8 mouse cellular contexts compared by ENCODE assay signal in the genomic region with DNA sequence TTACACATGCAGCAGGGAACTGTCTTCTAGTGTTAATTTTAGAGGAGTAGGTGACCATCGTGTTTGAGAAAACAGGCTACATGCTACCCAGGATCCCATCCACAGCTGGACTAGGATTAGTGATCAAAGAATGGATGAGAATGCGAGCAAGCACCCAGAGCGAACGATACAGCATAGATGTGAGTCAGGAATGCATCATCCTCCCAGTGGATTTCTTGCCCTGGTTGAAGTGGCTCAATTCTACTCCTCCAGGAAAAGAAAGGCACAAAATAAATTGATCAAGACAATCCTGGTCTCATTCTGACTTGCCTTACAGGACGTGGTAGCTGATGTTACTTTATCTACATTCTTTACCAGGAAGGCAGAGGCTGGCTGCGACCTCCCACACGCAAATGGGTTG. TPM values are rescaled to one million over a fixed set of nuclear protein-coding genes. Genes with fewer than 3 reads are reported as not detected.
A peak's percentile ranks its signal among the peaks of the same experiment; 100 is the strongest.
DNase-seq lines count a peak whose midpoint lies in the region; ATAC-seq and TF ChIP-seq lines count a peak whose summit lies in the region.

Gene Scyl3, plus strand, starts transcription at position 255 of the 400 bp plus-strand sequence.

- TF ChIP-seq POLR2A in myocyte (IDR thresholded peaks at IDR 0.05; ENCODE audit: insufficient read length, low read depth) = no peak

- no peak for ATAC-seq in forebrain, embryonic 13.5 days

- TF ChIP-seq CTCF in layer of hippocampus, adult 2 months (conservative IDR thresholded peaks at IDR 0.05) = no peak

- WGBS in forebrain, embryonic 13.5 days = 66% methylated on average over 7 of the region's 7 CpGs

- H3ac ChIP-seq in myocyte (ENCODE audit: control insufficient read depth, insufficient read length) = peak within 1 kb of the TSS; percentile 62

- H3K4me2 ChIP-seq in forebrain, embryonic 13.5 days = peak within 1 kb of the TSS; percentile 82
- H3K4me2 ChIP-seq in myocyte (ENCODE audit: low read depth) = peak within 1 kb of the TSS; percentile 80

- H3K4me1 ChIP-seq in forebrain, embryonic 13.5 days = peaks cover 15% of the 10 kb centered on the region

- H3K9me3 ChIP-seq in forebrain, embryonic 13.5 days (replicated peaks) = no peaks in the 10 kb centered on the region

- peak within 1 kb of the TSS; percentile 71 for H3K4me3 ChIP-seq in layer of hippocampus, adult 2 months
- peak within 1 kb of the TSS; percentile 92 for H3K4me3 ChIP-seq in forebrain, embryonic 13.5 days
- peak within 1 kb of the TSS; percentile 54 for H3K4me3 ChIP-seq in myocyte

- H3K79me2 ChIP-seq in myocyte (ENCODE audit: control insufficient read depth, insufficient read depth) = peaks cover 7% of the 10 kb centered on the region

- H3K27me3 ChIP-seq in forebrain, embryonic 13.5 days = no peaks in the 10 kb centered on the region
- H3K27me3 ChIP-seq in myocyte (ENCODE audit: control insufficient read depth, insufficient read depth, insufficient read length) = no peaks in the 10 kb centered on the region

- H3K36me3 ChIP-seq in forebrain, embryonic 13.5 days (ENCODE audit: poor library complexity, severe bottlenecking) = peaks cover 8% of the 10 kb centered on the region
- no peaks in the 10 kb centered on the region for H3K36me3 ChIP-seq in myocyte (ENCODE audit: control insufficient read depth, insufficient read depth)

- peak within 1 kb of the TSS; percentile 93 for H3K9ac ChIP-seq in forebrain, embryonic 13.5 days

- DNase-seq in layer of hippocampus, adult 2 months (ENCODE audit: low spot score in 2 of 2) = no peak
- DNase-seq in layer of hippocampus, adult 9-11 months = no peak
- DNase-seq in adrenal gland, adult 2 months = peak; percentile 6
- peak in 1 of 2 experiments; percentile 12 for DNase-seq in left cerebral cortex, postnatal 14 days (ENCODE audit: low spot score in 2 of 2)
- no peak for DNase-seq in B cell, adult 2 months
- DNase-seq in frontal cortex, postnatal 25 days (ENCODE audit: low spot score in 2 of 2) = no peak

- intact Hi-C loops in left cerebral cortex, postnatal 14 days (cut with DNase I) = no loop called here

- H3K27ac ChIP-seq in layer of hippocampus, adult 2 months = peak within 1 kb of the TSS; percentile 97
- peak within 1 kb of the TSS; percentile 86 for H3K27ac ChIP-seq in forebrain, embryonic 13.5 days

TF ChIP-seq in myocyte, 11 proteins besides CTCF, POLR2A, EP300 and RAD21:
- TF ChIP-seq TCF3 (IDR thresholded peaks at IDR 0.05; ENCODE audit: insufficient read length, low read depth) (no peak), SRF (IDR thresholded peaks at IDR 0.05; ENCODE audit: control insufficient read depth, insufficient read length, low read depth) (no peak), REST (IDR thresholded peaks at IDR 0.05; ENCODE audit: insufficient read depth, insufficient read length) (no peak), MAX (IDR thresholded peaks at IDR 0.05; ENCODE audit: low read depth) (no peak), POLR2AphosphoS2 (IDR thresholded peaks at IDR 0.05; ENCODE audit: insufficient read length, low read depth) (no peak)

RNA-seq across cellular contexts. Expression of gene Scyl3, which starts in this region (rescaled TPM):
- 10 to 100 TPM; 22.1 to 22.9 TPM for total RNA-seq in layer of hippocampus, adult 2 months (2021)
- 10 to 100 TPM; 18.5 to 20.0 TPM for total RNA-seq in adrenal gland, adult 2 months (2021)
- 4.8 and 5.6 TPM in 2 replicates for polyA plus RNA-seq in adrenal gland, adult 2 months (2012; rRNA removed)
- 14.8 and 16.7 TPM in 2 replicates for polyA plus RNA-seq in forebrain, embryonic 13.5 days (2015; fragmentation: Nextera tagmentation; extraction: Ambion mirVana)
- 10 to 100 TPM; 20.9 to 25.0 TPM for total RNA-seq in left cerebral cortex, postnatal 14 days (2021)
- polyA plus RNA-seq in myocyte (2012; fragmentation: generic; extraction: Trizol) = 3.9 TPM
